Mouse (Mus musculus) ovary, adult 18-20 months (tissue): ENCODE results near the gene Scd4.

Source experiments
- DNase-seq: peaks from one replicate; pipeline ENCODE4 v3.0.0; 2022; ENCODE audit warnings: low spot score, mixed read lengths

The Scd4 gene

DNA sequence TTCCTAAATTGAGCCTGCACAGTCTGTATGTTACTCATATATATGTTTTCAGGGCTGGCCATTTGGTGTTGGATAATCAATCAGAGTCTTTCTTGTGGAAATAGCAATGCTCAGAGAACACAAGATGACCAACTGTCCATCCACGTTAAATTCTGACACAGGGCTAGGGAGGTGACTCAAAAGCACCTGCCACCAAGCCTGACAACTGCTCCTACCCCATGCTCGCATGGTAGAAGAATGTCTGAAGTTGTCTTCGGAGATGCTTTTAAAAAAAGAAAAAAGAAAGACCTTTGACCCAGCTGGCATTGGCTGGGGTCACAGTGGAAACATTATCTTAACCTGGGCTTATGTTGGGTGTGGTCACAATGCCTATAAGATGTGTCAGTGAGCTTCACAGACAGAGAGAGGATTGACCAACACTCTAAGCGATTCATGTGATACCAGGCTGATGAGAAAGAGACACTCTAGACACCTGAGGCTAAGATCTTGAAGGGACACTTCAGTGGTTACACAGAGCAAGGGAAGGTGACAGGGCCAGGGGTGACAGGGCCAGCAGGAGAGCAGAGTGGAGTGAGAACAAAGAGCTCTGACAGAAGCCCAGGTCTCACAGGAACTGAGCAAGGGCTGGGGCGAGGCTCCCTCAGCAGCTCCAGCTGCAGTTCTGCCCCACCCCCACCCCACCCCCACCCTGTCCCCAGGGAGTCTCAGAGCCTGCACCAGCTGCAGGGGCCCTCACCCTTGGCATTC, 44.9 kb downstream of the Scd4 start:
- no peak for DNase-seq

DNA sequence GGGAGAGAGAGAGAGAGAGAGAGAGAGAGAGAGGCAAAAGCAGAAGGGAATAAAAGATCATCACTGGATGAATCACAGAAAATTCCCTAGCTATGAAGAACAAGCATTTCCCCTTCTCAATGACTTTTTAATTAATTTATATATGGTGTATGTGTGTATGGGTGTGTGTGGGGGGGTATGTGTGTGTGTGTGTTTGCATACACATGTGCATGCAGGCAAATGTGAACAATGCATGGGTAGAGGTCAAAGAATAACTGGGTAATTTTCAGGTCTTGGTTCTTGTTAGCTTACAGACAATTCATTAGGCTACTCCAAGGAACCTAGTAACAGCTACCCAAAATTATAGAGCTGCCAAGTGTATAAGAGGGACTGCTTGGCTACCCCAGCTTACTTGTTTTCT, 46.2 kb downstream of the Scd4 start:
- no peak for DNase-seq

DNA sequence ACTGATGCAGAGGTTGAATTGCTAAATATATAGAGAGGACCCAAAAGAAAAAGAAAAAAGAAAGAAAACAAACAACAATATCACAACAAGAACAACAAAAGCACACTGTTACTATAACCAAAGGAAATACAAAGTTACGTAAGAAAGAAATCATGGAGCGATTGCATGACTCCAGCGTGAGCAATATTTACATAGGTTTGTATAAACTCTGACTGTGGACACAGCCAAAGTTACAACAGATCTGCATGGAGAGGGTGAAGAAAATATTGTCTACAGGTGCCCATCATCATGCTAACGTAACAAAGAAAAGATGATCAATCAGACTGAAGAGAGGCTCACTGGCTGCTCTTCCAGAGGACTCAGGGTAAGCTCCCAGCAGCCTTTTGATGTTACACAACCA, 47.2 kb downstream of the Scd4 start:
- no peak for DNase-seq

- peak; percentile 20 for DNase-seq
Observed at GRCm38 (mm10) chr19:44382682-44383321, 49.9 kb downstream of the Scd4 start.

DNA sequence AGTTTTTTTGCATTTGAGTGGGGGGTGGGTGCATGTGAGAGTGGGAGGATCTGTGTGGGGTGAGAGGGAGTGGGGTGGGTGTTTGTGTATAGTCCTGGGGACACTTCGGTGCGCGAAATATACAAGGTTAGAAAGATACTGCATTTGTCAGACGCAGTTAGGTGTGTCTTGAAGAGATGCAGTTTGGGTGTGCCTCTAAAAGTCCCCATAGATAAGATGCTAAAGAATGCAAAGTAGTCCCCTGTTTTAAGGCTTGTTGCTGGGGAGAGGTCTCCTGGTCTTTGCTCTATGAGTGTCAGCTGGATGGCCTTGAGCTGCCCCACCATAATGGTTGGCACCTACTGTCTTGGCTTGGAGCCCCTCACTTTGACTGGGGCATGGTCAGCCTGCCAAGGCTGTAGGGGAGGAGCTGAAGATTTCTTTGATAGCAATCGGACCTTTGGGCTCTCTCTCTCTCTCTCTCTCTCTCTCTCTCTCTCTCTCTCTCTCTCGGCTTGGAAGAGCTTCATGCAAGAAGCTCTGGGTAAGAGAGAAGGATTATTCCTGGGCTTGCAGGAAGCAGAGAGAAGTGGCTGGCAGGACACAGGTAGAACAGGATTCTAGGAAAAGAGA, 53.1 kb downstream of the Scd4 start:
- no peak for DNase-seq

- no peak for DNase-seq
Observed at GRCm38 (mm10) chr19:44387089-44387671, 54.3 kb downstream of the Scd4 start.

GRCm38 (mm10) chr19:44387746-44388474, 55.0 kb downstream of the Scd4 start:
- no peak for DNase-seq

GRCm38 (mm10) chr19:44388475-44389428, 55.9 kb downstream of the Scd4 start:
- peak; percentile 91 for DNase-seq

GRCm38 (mm10) chr19:44389507-44389906, 56.6 kb downstream of the Scd4 start:
- no peak for DNase-seq

DNA sequence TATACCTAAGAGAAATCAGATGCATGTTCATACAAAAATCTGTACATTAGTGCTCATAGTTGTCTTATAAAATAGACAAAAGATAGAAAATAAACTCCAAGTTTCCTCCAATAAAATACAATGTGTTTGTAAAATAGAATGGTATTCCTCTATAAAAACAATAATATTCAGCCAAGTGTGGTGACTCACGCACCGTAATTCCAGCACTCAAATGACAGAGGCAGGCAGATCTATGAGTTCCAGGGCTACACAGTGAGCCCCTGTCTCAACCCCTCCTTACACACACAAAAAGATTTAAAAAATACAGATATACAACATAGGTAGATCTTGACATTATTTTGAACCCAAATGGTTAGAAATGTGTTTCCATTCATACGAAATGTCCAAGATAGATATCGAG, 59.0 kb downstream of the Scd4 start:
- no peak for DNase-seq

GRCm38 (mm10) chr19:44392339-44393009, 59.6 kb downstream of the Scd4 start:
- DNase-seq, result no peak

GRCm38 (mm10) chr19:44393962-44394422, 61.1 kb downstream of the Scd4 start:
- no peak for DNase-seq

DNA sequence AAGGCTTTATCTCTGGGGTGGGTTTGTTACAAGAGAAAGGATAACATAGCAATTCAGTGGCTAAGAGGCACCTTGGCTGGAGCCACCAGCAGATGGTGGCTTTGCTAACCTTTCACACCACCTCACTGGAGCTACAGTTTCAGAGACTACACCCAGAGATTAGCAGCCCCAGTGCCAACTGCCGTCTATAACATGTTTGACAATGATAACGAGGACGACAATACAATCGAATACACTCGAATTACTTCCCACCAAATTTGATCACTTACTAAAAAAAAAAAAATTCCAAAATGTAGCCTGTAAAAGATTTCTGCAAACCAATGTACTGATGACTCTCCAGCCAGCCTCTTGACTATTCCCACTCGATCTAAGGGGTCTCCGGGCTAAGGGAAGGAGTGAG, 62.1 kb downstream of the Scd4 start:
- DNase-seq, result no peak
